Mouse (Mus musculus): ENCODE measurements around the gene Krt16. TPM values are rescaled to one million over a fixed set of nuclear protein-coding genes. Genes with fewer than 3 reads are reported as not detected.

Gene Krt16
- polyA plus RNA-seq, 2 experiments = not detected

DNA sequence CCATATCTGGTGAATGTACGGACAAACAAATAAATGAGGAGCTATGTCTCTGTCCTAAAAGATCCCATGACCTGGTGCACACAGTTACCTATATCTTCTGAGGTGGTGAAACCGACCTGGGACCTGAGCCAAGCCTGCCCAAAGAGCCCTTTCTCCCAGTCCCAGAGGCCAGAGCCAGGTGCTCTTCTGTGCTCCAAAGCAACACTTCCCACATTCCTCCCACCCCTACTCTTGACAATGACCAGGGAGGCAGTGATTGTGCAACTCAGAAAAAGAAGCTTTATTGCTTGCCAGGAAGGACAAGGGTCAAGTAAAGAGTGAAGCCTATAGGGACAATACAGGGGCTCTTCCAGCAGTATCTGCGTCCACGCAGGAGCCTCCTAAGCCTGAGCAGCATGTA is 45.8 kb downstream of the Krt16 start:
- Histone ChIP-seq H3K27me3 (ENCODE audit: control insufficient read depth, insufficient read depth, low read length) (no peaks in the 10 kb centered on the region), H3K9ac (replicated peaks) (no peak overlapping the region), H3K4me2 (ENCODE audit: low read depth) (no peak overlapping the region), H3K27ac (no peak overlapping the region), H3K9me3 (ENCODE audit: control insufficient read depth, low read length) (no peaks in the 10 kb centered on the region), H3K4me3 (ENCODE audit: insufficient read depth in 1 of 2, low read depth in 2 of 2, low read length in 2 of 2) (no peak overlapping the region), H3K36me3 (replicated peaks; ENCODE audit: control insufficient read depth, insufficient read depth, low read depth) (no peaks in the 10 kb centered on the region), H3K4me1 (replicated peaks; ENCODE audit: control insufficient read depth in 2 of 2, insufficient read depth in 2 of 2, low read length in 1 of 2) (no peaks in the 10 kb centered on the region)
- TF ChIP-seq EP300 (IDR thresholded peaks at IDR 0.05; ENCODE audit: low read depth) = no peak
- no peak for TF ChIP-seq CTCF (IDR thresholded peaks at IDR 0.05; ENCODE audit: low read depth)
- ATAC-seq (ENCODE audit: insufficient read depth) (no peak), DNase-seq (ENCODE audit: low read depth in 3 of 3, low spot score in 3 of 3) (no peak)
- WGBS (ENCODE audit: insufficient replicate concordance) = 45% methylated on average over 4 of the region's 4 CpGs

DNA sequence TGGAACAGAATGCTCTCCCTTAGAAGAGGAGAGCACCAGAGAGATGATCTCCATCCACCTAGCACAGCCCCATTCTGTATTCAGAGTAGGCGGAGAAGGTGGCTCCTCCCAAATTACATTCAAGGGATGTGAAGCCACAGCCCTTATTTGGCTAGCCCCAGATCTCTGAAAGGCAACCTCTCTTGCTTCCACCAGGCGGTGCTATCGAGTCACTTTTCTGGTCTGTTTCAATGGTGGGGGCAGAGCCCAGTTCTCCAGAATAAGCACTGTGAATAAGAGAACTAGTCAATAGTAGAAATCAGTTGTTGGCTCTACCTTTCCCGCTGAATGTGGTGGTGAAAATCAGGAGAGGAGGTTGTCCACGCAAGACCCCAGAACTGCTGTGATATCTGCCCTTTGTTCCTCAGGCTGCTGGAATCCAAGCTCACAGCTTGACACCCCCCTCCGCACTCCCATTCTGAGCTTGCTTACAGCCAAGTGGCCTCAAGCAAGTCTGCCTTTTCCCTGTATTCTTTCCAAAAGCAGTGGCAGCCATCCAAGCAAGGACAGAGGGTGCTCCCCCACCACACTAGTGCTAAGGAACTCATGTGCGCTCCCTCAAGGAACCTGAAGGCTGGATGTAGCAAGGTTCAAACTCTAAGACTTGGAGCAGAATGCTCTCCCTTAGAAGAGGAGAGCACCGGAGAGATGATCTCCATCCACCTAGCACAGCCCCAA is 48.4 kb downstream of the Krt16 start:
- Histone ChIP-seq H3K4me1 (replicated peaks; ENCODE audit: control insufficient read depth in 2 of 2, insufficient read depth in 2 of 2, low read length in 1 of 2) (no peaks in the 10 kb centered on the region), H3K9me3 (ENCODE audit: control insufficient read depth, low read length) (no peaks in the 10 kb centered on the region), H3K27me3 (ENCODE audit: control insufficient read depth, insufficient read depth, low read length) (no peaks in the 10 kb centered on the region), H3K4me3 (ENCODE audit: insufficient read depth in 1 of 2, low read depth in 2 of 2, low read length in 2 of 2) (no peak overlapping the region), H3K4me2 (ENCODE audit: low read depth) (no peak overlapping the region), H3K27ac (no peak overlapping the region), H3K9ac (replicated peaks) (no peak overlapping the region), H3K36me3 (replicated peaks; ENCODE audit: control insufficient read depth, insufficient read depth, low read depth) (no peaks in the 10 kb centered on the region)
- TF ChIP-seq EP300 (IDR thresholded peaks at IDR 0.05; ENCODE audit: low read depth) (no peak), CTCF (IDR thresholded peaks at IDR 0.05; ENCODE audit: low read depth) (peak; percentile 37; the same call in 1 of the 2 replicates)
- WGBS (ENCODE audit: insufficient replicate concordance) = 35% methylated on average over 8 of the region's 8 CpGs
- ATAC-seq (ENCODE audit: insufficient read depth) (no peak), DNase-seq (ENCODE audit: low read depth in 3 of 3, low spot score in 3 of 3) (no peak)

GRCm38 (mm10) chr11:100198666-100199065 is 50.0 kb downstream of the Krt16 start:
- Histone ChIP-seq H3K4me3 (ENCODE audit: insufficient read depth in 1 of 2, low read depth in 2 of 2, low read length in 2 of 2) (no peak overlapping the region), H3K9ac (replicated peaks) (no peak overlapping the region), H3K36me3 (replicated peaks; ENCODE audit: control insufficient read depth, insufficient read depth, low read depth) (no peaks in the 10 kb centered on the region), H3K4me2 (ENCODE audit: low read depth) (no peak overlapping the region), H3K27ac (no peak overlapping the region), H3K4me1 (replicated peaks; ENCODE audit: control insufficient read depth in 2 of 2, insufficient read depth in 2 of 2, low read length in 1 of 2) (no peaks in the 10 kb centered on the region), H3K9me3 (ENCODE audit: control insufficient read depth, low read length) (no peaks in the 10 kb centered on the region), H3K27me3 (ENCODE audit: control insufficient read depth, insufficient read depth, low read length) (no peaks in the 10 kb centered on the region)
- no peak for DNase-seq (ENCODE audit: low read depth in 3 of 3, low spot score in 3 of 3)
- TF ChIP-seq EP300 (IDR thresholded peaks at IDR 0.05; ENCODE audit: low read depth) = no peak
- WGBS (ENCODE audit: insufficient replicate concordance) = 44% methylated on average over 4 of the region's 4 CpGs
- no peak for ATAC-seq (ENCODE audit: insufficient read depth)

Other genes with a start within 250 kb of the Krt16 start
- not detected in 2 replicates for gene Krt33a, start 232.7 kb downstream of the Krt16 start, polyA plus RNA-seq (2012; rRNA removed)
- gene Krt33a, start 232.7 kb downstream of the Krt16 start, polyA plus RNA-seq (2014; fragmentation: Nextera tagmentation; extraction: Ambion mirVana) = not detected in 2 replicates
- gene Krt33b, start 219.0 kb downstream of the Krt16 start, polyA plus RNA-seq (2012; rRNA removed) = not detected in 2 replicates
- gene Krt33b, start 219.0 kb downstream of the Krt16 start, polyA plus RNA-seq (2014; fragmentation: Nextera tagmentation; extraction: Ambion mirVana) = not detected in 2 replicates
- not detected in 2 replicates for gene Krt34, start 207.3 kb downstream of the Krt16 start, polyA plus RNA-seq (2012; rRNA removed)
- gene Krt34, start 207.3 kb downstream of the Krt16 start, polyA plus RNA-seq (2014; fragmentation: Nextera tagmentation; extraction: Ambion mirVana) = not detected in 2 replicates
- gene Krt31, start 198.4 kb downstream of the Krt16 start, polyA plus RNA-seq (2012; rRNA removed) = not detected in 2 replicates
- not detected in 2 replicates for gene Krt31, start 198.4 kb downstream of the Krt16 start, polyA plus RNA-seq (2014; fragmentation: Nextera tagmentation; extraction: Ambion mirVana)
- gene Krt32, start 160.7 kb downstream of the Krt16 start, polyA plus RNA-seq (2012; rRNA removed) = not detected in 2 replicates
- not detected in 2 replicates for gene Krt32, start 160.7 kb downstream of the Krt16 start, polyA plus RNA-seq (2014; fragmentation: Nextera tagmentation; extraction: Ambion mirVana)
- gene Krt35, start 152.7 kb downstream of the Krt16 start, polyA plus RNA-seq (2012; rRNA removed) = not detected in 2 replicates
- gene Krt35, start 152.7 kb downstream of the Krt16 start, polyA plus RNA-seq (2014; fragmentation: Nextera tagmentation; extraction: Ambion mirVana) = not detected in 2 replicates
- gene Krt36, start 143.3 kb downstream of the Krt16 start, polyA plus RNA-seq (2012; rRNA removed) = not detected in 2 replicates
- not detected in 2 replicates for gene Krt36, start 143.3 kb downstream of the Krt16 start, polyA plus RNA-seq (2014; fragmentation: Nextera tagmentation; extraction: Ambion mirVana)
- gene Krt13, start 127.3 kb downstream of the Krt16 start, polyA plus RNA-seq (2012; rRNA removed) = 0.08 TPM in 1 of 2 replicates, not detected in the other
- not detected in 2 replicates for gene Krt13, start 127.3 kb downstream of the Krt16 start, polyA plus RNA-seq (2014; fragmentation: Nextera tagmentation; extraction: Ambion mirVana)
- 0.18 and 0.35 TPM in 2 replicates for gene Krt15, start 113.0 kb downstream of the Krt16 start, polyA plus RNA-seq (2012; rRNA removed)
- gene Krt15, start 113.0 kb downstream of the Krt16 start, polyA plus RNA-seq (2014; fragmentation: Nextera tagmentation; extraction: Ambion mirVana) = 0.08 TPM in 1 of 2 replicates, not detected in the other
- 1.8 and 2.0 TPM in 2 replicates for gene Krt19, start 100.2 kb downstream of the Krt16 start, polyA plus RNA-seq (2012; rRNA removed)
- gene Krt19, start 100.2 kb downstream of the Krt16 start, polyA plus RNA-seq (2014; fragmentation: Nextera tagmentation; extraction: Ambion mirVana) = 1.2 and 2.4 TPM in 2 replicates
- gene Krt9, start 55.7 kb downstream of the Krt16 start, polyA plus RNA-seq (2012; rRNA removed) = not detected in 2 replicates
- not detected in 2 replicates for gene Krt9, start 55.7 kb downstream of the Krt16 start, polyA plus RNA-seq (2014; fragmentation: Nextera tagmentation; extraction: Ambion mirVana)
- 0.40 and 0.42 TPM in 2 replicates for gene Krt14, start 41.4 kb downstream of the Krt16 start, polyA plus RNA-seq (2012; rRNA removed)
- 0.13 and 0.25 TPM in 2 replicates for gene Krt14, start 41.4 kb downstream of the Krt16 start, polyA plus RNA-seq (2014; fragmentation: Nextera tagmentation; extraction: Ambion mirVana)
- 0.11 and 0.15 TPM in 2 replicates for gene Krt17, start 12.1 kb upstream of the Krt16 start, polyA plus RNA-seq (2012; rRNA removed)
- gene Krt17, start 12.1 kb upstream of the Krt16 start, polyA plus RNA-seq (2014; fragmentation: Nextera tagmentation; extraction: Ambion mirVana) = 0.18 and 0.20 TPM in 2 replicates
- gene Krt42, start 21.0 kb upstream of the Krt16 start, polyA plus RNA-seq (2012; rRNA removed) = not detected in 2 replicates
- gene Krt42, start 21.0 kb upstream of the Krt16 start, polyA plus RNA-seq (2014; fragmentation: Nextera tagmentation; extraction: Ambion mirVana) = not detected in 2 replicates
- 96.0 and 191 TPM in 2 replicates for gene Eif1, start 71.0 kb upstream of the Krt16 start, polyA plus RNA-seq (2012; rRNA removed)
- gene Eif1, start 71.0 kb upstream of the Krt16 start, polyA plus RNA-seq (2014; fragmentation: Nextera tagmentation; extraction: Ambion mirVana) = 1,798 and 1,809 TPM in 2 replicates
- not detected in 2 replicates for gene Gast, start 85.5 kb upstream of the Krt16 start, polyA plus RNA-seq (2012; rRNA removed)
- gene Gast, start 85.5 kb upstream of the Krt16 start, polyA plus RNA-seq (2014; fragmentation: Nextera tagmentation; extraction: Ambion mirVana) = not detected in 2 replicates
- gene Hap1, start 107.2 kb upstream of the Krt16 start, polyA plus RNA-seq (2012; rRNA removed) = 0.23 and 0.51 TPM in 2 replicates
- gene Hap1, start 107.2 kb upstream of the Krt16 start, polyA plus RNA-seq (2014; fragmentation: Nextera tagmentation; extraction: Ambion mirVana) = 0.06 and 0.38 TPM in 2 replicates
- 8.5 and 10.5 TPM in 2 replicates for gene Jup, start 148.9 kb upstream of the Krt16 start, polyA plus RNA-seq (2012; rRNA removed)
- gene Jup, start 148.9 kb upstream of the Krt16 start, polyA plus RNA-seq (2014; fragmentation: Nextera tagmentation; extraction: Ambion mirVana) = 8.6 and 9.6 TPM in 2 replicates
- gene P3h4, start 165.9 kb upstream of the Krt16 start, polyA plus RNA-seq (2012; rRNA removed) = 2.5 and 2.8 TPM in 2 replicates
- gene P3h4, start 165.9 kb upstream of the Krt16 start, polyA plus RNA-seq (2014; fragmentation: Nextera tagmentation; extraction: Ambion mirVana) = 2.8 and 3.9 TPM in 2 replicates
- 4.4 and 5.3 TPM in 2 replicates for gene Fkbp10, start 166.8 kb upstream of the Krt16 start, polyA plus RNA-seq (2012; rRNA removed)
- 5.0 and 6.3 TPM in 2 replicates for gene Fkbp10, start 166.8 kb upstream of the Krt16 start, polyA plus RNA-seq (2014; fragmentation: Nextera tagmentation; extraction: Ambion mirVana)
- gene Nt5c3b, start 192.9 kb upstream of the Krt16 start, polyA plus RNA-seq (2012; rRNA removed) = 10.2 and 13.0 TPM in 2 replicates
- 15.5 and 16.3 TPM in 2 replicates for gene Nt5c3b, start 192.9 kb upstream of the Krt16 start, polyA plus RNA-seq (2014; fragmentation: Nextera tagmentation; extraction: Ambion mirVana)
- gene Klhl10, start 193.0 kb upstream of the Krt16 start, polyA plus RNA-seq (2012; rRNA removed) = 0.08 and 0.16 TPM in 2 replicates
- 0.11 and 0.15 TPM in 2 replicates for gene Klhl10, start 193.0 kb upstream of the Krt16 start, polyA plus RNA-seq (2014; fragmentation: Nextera tagmentation; extraction: Ambion mirVana)
- 0.90 and 1.2 TPM in 2 replicates for gene Klhl11, start 223.8 kb upstream of the Krt16 start, polyA plus RNA-seq (2012; rRNA removed)
- gene Klhl11, start 223.8 kb upstream of the Krt16 start, polyA plus RNA-seq (2014; fragmentation: Nextera tagmentation; extraction: Ambion mirVana) = 1.8 and 2.2 TPM in 2 replicates